Mouse (Mus musculus) hindlimb bud, embryonic 11.5 days (tissue): ENCODE measurements around the gene Ypel2.

Experiments used
- DNase-seq: peaks from one replicate; pipeline ENCODE4 v3.0.0-alpha.2; 2012; ENCODE audit warnings: low read depth, low spot score; ENCODE audit errors: extremely low spot score

Ypel2 gene

DNA sequence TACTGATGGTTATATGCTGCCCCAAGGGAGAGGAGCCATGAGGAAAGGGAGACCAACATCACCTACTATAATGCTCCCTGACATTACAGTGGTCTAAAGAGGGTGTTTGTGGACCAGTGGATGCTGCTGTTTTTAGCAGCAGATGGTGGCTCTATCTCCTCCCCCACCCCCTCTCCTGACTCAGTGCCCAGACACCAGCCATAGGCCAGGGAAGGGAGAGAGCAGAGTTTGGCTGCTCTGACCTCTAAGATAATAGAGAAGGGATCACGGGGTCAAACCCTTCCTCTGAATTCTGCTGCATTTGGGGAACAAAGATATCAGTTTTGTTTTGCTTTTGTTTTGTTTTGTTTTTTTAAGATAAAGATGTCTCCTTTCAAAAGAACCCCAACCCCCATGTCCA is 30.5 kb downstream of the Ypel2 start:
- DNase-seq = no peak

DNA sequence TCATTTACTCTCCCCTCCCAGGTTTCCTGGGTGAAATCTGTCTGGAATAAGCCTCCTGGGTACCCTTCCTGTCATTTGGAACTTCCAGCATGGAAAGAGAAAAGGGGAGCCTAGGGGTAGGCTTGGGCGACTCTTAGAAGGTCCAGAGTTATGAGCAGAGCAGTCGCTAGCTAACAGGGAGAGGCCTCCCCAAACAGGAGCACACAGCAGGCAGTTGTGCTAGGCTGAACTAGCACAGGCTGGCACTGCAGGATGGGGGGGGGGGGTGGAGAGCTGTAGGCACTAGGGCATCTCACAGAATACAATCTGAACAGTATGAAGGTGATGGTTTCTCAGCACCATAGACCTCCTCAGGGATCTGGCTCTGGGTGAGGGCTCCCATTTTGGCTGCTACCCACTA is 31.1 kb downstream of the Ypel2 start:
- DNase-seq = no peak

DNA sequence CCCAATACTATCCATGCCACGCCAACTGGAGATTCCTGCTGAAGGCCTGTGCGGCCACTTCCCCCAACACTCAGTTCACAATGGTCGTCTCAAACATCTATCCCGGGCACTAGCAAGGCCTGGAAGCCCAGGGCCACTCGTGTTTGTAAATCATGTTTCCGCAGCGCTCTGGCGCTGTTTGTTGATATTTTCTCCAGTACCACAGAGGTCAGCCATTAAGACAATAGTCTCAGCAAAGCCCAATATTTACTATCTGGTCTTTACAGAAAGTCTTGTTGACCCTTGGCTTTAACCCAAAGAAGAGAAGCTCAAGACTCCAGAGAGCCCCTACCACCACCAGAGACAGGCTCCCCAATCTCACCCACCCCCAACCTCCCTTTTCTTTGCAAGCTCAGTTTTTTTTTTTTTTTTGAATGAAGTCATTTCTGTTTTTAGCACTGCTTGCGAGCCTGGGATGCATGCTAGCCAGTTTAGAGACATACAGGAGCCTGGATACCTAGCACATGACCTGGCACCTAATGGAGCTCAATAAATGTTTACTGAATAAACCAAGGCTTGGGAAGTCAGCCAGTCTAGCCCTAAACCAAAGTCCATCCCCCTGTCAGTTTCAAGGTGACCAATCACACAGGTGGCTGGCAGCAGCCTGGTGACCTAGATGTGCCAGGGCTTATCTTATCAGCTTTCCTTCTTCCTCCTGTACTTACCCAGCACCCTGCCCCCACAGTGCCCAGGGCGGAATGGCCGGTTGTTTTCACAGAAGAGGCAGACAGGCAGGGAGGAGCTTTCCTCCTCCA is 31.8 kb downstream of the Ypel2 start:
- DNase-seq = no peak

DNA sequence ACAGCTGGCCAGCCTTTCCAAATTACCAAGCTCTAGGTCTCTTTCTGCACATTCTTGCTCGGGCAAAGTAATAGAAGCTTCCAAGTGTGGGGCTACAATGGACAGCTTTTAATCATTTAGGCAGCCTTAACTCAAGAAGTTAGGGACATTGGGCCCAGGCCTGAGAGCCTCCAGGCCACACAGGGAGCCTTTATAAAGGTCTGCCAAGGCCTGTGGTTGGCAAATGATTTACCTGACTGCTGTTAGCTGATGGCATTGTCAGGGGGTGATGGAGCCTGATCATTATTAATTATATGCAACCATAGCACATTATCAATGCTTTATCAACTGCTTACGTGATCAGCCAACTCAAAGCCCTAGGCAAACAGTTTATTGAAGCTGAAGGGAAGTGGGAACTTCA is 33.2 kb downstream of the Ypel2 start:
- no peak for DNase-seq

DNA sequence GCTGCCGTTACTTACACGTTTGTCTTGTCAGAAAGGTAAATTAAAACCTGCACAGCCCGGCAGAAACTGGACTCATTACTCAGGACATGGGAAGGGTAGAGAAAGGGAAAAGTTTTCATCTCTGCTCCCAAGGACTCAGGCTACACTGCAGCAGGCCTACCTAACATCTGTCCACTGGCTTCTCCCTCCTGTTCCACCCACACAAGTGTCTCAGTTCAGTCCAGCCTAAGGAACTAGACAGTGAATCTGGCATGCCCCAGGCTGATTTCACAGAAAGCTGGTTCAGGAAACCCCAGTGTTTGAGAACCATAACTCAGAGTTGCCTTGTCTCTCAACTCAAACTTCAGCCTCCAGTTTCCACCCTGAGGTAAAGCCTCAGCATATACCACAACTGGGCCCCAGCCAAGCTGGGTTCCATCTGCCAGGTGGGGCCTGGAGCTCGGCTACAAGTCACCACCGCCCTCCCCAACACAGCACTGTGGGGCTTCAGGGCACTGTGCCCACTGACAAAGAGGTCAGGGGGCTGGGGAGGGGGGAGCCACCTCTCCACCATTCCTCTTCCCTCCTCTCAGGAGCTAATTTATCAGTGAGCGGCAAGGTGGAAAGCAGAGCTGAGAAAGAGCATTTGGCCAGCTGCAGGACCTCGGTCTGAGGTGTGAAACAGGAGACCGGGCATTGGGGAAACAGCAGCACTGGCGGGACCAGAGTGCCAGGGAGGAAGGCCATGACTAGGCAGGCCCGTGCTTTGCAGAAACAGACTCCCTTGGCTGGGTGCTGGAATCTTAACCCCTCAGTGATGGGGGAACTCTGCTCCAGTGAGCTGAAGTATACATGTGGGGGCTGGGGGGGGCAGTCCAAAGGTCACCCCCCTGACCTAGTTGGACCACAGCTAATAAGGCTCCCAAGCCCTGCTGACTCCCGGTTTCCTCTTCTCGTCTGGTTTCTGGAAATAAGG is 34.5 kb downstream of the Ypel2 start:
- DNase-seq = no peak

DNA sequence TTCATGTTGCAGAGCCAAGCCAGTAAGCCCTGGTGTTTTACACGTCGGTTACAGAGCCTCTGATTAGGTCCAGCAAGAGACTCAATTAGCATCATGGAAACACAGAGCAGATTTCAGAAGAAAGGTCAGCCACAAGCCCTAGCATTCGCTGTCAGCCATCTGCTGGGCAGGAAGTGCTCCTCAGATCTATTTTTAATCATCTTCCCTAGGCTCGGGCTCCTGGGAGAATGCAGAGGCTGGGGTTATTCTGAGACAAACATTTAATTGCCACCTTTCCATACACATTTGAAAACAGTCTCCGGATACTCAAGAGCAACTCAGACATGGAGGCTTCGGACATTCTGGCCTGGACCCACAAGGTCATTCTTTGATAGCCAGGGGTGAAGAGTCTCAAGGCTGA is 35.3 kb downstream of the Ypel2 start:
- DNase-seq = no peak

DNA sequence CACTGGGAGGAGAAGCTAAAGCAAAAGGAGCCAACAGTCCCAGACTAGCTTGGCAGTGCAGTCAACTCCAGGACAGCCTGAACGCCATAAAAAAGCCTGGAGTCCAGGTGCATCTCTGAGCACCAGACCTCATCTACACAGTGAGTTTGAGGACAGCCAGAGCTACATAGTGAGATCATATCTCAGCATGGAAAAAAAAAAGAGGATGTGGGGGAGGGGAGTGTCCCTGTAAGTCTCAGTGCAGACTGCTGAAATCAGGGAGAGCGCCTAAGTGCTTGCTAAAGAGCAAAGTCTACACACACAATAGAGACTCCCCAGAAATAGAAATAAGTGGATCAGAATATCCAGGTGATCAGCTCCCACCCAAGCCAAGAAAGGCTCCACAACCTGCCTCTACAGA is 37.1 kb downstream of the Ypel2 start:
- DNase-seq = no peak

DNA sequence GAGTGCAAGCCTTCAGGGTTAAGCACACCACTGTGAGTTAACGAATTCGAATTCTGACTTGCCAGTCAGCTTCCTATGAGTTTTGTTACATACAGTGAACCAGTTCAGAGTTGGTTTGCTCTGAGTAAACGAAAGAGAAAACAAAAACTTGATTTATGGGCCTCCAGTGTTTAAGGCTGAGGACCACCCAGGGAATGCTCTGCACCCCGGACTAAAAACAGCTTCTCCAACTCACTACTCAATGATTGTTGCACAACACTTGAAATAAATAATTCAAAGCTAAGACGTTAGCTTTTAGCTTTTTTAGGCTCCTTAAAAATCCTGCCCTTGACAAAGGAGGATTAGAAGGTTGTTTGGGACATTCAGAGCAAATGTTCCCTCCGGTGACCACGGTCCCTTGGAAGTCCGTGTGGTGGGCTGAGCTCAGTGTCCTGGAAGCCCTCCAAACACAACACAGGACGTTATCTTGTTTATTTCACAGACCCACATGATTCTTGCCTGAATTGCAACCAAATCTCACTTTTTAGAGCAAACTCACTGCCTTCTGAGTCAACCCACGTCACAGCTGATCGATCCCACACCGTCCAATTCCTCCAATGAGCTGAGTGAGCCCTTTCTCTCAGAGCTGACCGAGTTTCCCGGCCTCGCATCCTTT is 38.8 kb downstream of the Ypel2 start:
- DNase-seq = no peak

DNA sequence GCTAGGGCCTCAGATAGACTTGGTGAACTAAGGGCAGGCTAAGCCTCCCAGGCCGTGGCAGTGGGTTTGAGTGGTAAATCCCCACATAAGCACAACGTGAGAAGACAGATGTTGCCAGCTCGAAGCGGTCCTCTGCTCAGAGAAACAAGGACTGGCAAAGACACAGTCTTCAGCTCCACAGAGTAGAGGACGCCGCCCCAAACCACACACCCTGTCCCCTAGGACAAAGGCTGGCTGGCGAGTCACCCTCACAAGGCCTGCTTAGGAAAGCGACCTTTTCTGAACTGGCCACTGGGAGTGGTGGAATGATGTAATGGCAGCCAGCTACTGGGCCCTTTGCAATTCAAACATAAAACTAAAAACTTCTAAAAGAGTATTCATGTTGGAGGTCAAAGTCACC is 40.4 kb downstream of the Ypel2 start:
- no peak for DNase-seq

DNA sequence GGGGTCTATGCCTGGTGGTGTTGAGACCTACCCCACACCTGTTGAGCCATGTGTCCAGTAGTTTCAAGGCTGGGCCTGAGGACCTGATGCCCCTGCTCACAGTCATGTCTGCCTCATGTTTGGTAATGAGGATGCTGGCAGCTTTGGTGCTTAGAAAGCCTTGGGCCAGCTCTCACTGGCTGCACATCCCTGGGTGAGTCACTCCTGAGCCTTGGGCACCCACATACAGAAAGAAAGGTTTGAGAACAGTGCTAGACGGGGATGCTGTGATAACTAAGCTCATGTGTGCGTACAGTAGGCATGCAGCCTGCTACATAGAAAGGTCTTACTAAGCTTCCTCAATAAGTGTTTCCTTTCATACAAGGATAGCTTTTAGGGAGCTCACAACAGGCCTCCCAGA is 40.8 kb downstream of the Ypel2 start:
- no peak for DNase-seq

DNA sequence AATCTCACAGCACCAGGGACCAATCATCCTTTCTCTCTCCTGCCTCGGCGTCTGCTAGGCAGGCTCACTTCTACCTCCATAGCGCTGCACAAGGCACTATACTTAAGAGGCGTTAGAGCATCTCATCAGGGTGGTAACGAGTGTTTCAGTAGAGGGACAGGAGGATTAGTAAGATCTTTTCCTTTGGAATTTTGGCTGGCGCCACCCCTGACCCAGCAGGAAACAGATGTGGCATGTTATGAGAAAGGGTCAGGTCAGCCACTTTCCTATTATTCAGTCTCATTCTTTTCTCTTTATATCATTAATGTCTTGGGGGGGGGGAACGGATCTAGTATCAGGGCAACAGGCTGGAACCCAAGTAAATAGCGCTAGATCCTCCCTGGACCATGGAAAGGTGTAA is 41.8 kb downstream of the Ypel2 start:
- no peak for DNase-seq

DNA sequence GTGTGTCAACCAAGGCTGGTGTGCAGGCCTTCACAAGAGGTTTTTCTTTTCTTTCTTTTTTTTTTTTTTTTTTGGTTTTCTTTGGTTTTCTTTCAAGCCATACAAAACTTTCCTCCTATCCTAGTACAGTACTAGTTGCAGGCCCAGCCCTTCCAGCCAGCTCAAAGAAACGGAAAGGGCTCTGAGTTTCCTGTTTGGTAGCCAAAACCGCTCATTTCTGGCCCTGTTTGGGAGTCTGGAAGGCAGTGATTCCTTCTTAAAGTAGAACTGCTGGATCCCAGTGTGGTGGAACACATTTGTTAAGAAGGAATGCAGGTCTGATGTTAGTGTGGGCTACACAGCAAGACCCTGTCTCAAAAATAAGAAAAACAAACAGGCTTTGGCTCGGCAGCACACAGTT is 43.0 kb downstream of the Ypel2 start:
- DNase-seq = no peak

DNA sequence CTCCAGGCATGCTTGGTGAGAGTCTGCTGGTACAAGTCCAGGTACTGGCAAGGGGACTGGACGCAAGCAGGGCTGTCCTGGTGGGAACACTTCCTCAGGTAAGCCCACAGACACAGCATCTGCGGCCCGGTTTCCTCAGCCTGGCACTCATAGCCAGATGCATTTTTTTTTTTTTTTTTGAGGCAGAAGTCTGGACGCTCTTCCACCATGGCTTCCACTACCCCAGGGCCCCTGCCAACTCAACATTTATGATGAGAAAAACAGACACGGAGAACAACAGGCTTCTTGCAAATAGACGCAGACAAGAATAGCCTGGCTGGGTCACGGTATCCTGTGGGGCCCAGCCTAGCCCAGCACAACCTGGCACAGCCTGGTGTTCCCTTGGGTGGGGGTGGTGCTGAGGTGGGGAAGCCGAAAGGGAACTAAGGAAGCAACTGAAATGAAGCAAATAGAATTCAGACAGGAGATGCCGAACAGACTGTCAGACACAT is 43.5 kb downstream of the Ypel2 start:
- DNase-seq = no peak

DNA sequence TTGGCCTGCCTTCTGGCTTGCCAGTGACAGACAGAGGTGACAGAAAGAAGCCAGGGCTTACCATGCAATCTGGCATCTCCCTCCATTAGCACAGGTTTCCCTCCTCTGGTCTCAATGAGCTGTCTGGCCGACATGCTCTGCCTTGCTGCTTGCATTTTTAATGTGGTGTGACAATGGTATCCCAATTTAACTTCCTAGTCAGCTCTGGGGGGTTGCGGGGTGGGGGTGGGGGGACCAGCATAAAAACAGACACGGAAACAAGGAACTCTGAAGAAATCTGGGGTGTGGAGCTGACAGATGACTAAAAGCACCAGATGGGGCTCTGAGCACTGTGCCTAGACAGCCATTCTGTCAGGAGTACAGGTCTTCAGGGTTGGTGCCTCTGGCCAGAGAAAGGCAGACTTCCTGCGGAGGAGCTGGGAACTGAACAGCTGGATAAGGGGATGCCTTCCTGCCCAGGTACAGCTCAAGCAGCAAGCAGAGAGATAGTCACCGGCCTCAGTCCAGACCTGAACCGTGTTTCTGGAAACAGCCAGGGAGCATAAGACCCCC is 46.8 kb downstream of the Ypel2 start:
- DNase-seq = no peak

DNA sequence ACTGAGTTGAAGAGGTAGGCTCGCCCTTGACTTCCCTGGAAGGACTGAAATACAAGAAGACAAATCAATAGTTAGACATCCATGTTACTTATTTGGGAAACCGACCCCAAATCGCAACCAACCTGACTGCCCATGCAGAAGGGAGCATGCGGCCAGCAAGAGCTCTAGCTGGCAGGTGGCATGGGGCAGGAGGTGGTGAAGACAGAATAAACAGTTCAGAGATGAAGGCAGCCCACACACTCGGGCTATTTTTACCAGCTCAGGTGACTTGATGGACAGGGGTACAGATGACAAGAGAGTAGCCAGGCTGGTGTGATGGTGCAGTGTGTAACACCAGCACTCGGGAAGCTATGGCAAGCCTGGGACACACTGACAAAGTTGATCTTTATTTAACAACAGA is 47.6 kb downstream of the Ypel2 start:
- DNase-seq = no peak

DNA sequence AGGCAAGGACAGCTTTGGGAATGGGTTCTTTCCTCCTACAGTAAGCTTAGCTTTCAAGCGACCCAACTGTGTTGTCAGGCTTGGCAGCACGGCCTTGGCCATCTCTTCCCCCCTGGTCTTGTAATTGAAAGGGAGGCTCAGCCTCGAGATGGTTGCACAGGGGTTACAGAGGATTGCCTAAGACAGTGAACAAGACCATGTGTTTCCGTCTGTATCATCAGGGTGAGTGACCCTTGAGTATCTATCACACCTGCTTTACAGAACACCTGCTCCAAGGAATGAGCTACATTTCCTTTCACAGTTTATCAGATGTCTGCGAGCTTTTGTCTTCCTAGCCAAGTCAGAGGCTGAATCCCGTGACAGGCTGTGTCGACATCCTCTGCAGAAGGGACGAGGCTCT is 48.4 kb downstream of the Ypel2 start:
- DNase-seq = no peak

DNA sequence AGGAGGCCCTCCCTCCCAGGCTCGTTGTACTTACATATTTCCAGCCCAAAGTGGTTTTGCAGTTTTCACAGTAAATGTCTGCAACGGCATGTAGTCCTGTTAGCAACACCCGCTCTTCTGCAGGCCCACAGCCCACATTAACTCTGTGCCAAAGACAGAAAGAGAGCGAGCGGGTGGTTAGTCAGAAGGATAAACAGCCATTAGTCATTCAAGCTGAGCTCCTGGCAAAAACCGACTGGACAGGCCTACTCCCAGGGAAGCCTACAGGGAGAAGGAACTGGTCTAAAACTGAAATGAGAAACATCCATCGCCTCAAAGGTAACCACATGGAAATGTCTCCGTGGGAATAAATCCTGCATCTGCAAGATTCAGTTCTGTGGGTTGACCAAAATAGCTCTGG is 49.0 kb downstream of the Ypel2 start:
- DNase-seq = no peak

DNA sequence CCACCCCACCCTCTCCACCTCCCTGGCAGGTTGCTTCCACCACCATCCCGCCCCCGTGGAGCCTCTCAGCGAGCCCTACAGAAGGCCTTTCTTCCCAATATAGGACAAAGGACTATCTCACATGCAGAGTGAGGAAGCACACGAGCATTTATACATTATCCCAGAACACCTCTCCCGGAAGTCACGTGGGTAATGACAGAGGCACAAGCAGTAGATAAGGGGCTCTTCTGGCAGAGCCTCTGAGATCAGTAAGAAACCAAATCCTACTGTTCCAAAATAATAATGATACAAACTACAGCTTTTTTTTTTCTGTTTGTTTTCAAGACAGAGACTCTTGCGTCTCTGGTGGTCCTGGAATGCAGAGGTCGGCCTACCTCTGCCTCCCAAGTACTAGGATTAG is 51.6 kb downstream of the Ypel2 start:
- no peak for DNase-seq

DNA sequence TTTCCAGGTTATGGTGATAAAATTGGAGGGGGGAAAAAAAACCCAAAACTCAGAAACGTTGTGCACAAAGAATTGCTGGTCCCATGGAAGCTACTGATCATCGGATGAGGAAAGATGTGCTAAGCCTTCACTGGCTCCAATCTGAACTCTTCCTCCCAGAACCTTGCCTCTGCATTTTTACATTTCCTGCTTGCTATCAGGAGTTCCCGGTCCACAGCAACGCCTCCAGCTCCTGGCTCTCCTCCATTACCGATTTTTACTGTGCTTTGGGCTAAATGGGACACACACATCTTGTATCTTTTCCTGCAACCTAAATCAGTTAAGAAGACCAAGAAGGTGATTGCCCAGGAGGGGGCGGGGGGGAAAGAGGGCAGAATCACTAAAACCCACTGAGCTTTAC is 54.0 kb downstream of the Ypel2 start:
- no peak for DNase-seq

DNA sequence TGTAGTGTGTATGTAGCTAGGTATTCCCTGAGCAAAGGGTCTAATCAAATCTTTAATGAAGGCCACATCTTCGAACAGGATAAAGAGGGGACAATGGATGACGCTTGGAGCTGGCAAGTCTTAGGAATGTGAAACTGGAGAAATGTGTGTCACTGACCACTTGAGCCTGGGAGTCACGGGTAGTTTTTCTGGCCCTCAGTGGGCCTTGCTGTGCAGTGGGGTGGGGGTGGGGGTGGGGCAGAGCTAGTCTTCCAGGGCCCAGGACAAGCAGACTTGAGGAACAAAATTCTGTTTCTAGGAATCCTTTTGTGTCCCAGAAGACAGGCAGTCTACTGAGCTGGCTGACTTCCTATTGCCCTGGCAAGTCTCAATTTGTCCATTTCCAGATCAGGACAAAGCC is 55.0 kb downstream of the Ypel2 start:
- no peak for DNase-seq

DNA sequence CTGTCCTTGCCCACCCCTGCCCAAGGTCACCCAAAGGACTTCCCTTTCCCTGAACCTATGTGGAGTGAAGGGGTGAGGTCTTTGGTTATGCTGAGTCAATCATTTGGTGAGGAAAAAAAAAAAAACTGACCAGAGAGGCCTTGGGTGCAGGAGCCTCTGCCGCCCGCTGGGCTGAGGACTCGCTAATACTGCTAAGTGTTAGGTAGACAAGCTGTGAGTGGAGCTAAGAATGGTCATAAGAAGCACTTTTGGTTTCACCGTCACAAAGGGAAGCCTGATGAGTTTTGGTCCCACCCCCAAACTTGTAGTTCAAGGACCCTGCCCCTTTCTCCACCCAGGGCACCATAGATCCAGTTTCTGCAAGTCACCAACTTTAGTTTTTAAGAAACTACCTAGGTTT is 55.4 kb downstream of the Ypel2 start:
- DNase-seq = no peak
